Mouse (Mus musculus): Measurements from ENCODE around the gene Barhl2. TPM values are rescaled to one million over a fixed set of nuclear protein-coding genes. Genes with fewer than 3 reads are reported as not detected.

Gene Barhl2
- total RNA-seq, 2 experiments from 2014 or later = not detected

GRCm38 (mm10) chr5:106416550-106416949, 41.4 kb downstream of the Barhl2 start:
- DNase-seq (ENCODE audit: low spot score in 2 of 2) = no peak

DNA sequence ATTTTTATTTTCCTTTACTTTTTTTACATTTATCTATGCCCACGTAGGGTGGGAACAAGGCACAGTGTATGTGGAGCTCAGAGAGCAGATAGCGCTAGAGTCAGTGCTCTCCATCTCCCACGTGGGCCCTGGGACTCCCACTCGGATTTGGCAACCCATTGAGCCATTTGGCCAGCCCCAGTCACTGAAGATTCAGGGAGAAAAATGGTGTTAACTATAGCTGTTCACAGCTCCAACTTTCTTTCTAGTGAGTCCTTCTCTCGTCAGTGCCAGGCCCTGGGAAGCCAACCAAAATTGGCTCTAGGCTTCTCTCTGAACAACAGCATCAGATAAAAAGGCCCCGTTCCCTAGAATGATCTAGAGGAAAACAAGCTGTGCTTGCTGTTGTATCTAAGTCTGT, 42.2 kb downstream of the Barhl2 start:
- DNase-seq (ENCODE audit: low spot score in 2 of 2) = no peak

GRCm38 (mm10) chr5:106402761-106403160, 55.2 kb downstream of the Barhl2 start:
- no peak for DNase-seq (ENCODE audit: low spot score in 2 of 2)

Other genes starting within 250 kb of the Barhl2 start
- gene Gm17304, start 150.9 kb upstream of the Barhl2 start, total RNA-seq (2021) = not detected
- 10 to 100 TPM; 55.4 to 68.1 TPM for gene Zfp644, start 239.1 kb upstream of the Barhl2 start, total RNA-seq (2021)

Measured in adrenal gland, adult 18-20 months (tissue).